9 mouse cellular contexts compared by ENCODE assay signal in the genomic region with DNA sequence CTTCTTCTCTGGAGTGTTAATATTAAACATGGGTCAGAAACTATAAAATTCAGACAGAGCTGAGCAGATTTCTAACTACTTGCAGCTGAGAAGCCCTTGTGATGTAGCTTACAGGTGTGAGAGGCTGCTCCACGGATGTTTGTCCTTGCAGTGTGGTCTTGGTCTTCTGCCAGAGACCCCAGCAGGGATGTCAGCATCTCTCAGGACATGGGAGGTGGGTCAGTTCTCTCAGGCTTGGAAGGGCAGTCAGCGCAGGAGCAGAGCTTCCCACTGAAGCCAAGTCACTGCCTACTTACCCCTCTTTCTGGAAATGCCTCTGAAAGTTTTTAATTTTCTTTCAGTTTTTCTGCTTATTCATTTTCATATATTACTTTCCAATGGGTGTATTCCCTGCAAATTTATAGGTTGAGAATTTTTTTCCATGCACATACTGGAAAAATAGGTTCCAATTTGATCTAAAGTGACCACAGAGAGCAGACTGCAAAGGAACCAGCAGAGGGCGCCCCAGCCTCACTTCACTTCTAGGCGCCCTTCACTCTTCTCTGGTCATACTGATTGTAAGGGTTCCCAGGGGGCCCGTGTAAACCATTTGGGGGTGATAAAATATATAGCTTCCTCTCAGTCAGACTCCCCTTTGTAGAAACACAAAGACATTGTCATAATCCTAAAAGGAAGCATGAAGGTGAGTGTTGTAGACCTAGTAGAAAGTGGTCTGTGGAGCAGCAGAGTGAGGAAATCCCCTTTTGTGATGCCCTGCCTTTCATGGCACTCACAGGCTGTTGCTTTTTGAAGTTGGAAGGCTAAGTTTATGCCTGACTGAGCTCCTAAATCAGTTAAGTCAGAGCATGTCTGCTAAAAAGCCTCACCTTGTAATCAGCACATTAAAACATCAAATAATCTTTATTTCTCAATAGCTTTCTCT. TPM values are rescaled to one million over a fixed set of nuclear protein-coding genes. Genes with fewer than 3 reads are reported as not detected.
DNase-seq lines count a peak whose midpoint lies in the region; ATAC-seq and TF ChIP-seq lines count a peak whose summit lies in the region.
"Had no signal": no experiment of that assay in that cellular context is flagged by ENCODE, and none has a peak within 500 bp of the region (broad histone marks: within the 10 kb centered on the region; RNA-seq: fewer than 3 reads in every experiment).

No protein-coding gene starts in this region.

- H3K4me2 ChIP-seq in midbrain, embryonic 13.5 days (replicated peaks) = no peak overlapping the region

- H3K27ac ChIP-seq in midbrain, embryonic 10.5 days (replicated peaks) = no peak overlapping the region
- H3K27ac ChIP-seq in midbrain, embryonic 13.5 days = no peak overlapping the region
- H3K27ac ChIP-seq in cortical plate, adult 2 months (ENCODE audit: insufficient read depth, low read length) = no peak overlapping the region

- H3K9ac ChIP-seq in midbrain, embryonic 13.5 days (replicated peaks) = no peak overlapping the region

- no peaks in the 10 kb centered on the region for H3K27me3 ChIP-seq in midbrain, embryonic 10.5 days (ENCODE audit: low read depth, poor library complexity, severe bottlenecking)
- H3K27me3 ChIP-seq in midbrain, embryonic 13.5 days = no peaks in the 10 kb centered on the region

- TF ChIP-seq CTCF in cortical plate, adult 2 months (IDR thresholded peaks at IDR 0.05; ENCODE audit: extremely low read depth, insufficient read depth, low read length) = peak; percentile 61

- peaks cover 79% of the 10 kb centered on the region for H3K36me3 ChIP-seq in midbrain, embryonic 10.5 days
- H3K36me3 ChIP-seq in midbrain, embryonic 13.5 days = peaks cover 66% of the 10 kb centered on the region

- H3K9me3 ChIP-seq in midbrain, embryonic 10.5 days (replicated peaks) = no peaks in the 10 kb centered on the region
- H3K9me3 ChIP-seq in midbrain, embryonic 13.5 days = no peaks in the 10 kb centered on the region

- intact Hi-C loops in heart, postnatal 14 days (cut with DNase I) = loop anchor here (2.0 to 10.0 kb wide), 4 partner anchors 160 to 477 kb away; a partner anchor contains a TSS
- intact Hi-C loops in left cerebral cortex, postnatal 10 days (cut with DNase I) = loop anchor here (5.0 to 10.0 kb wide), 2 partner anchors 310 to 507 kb away; a partner anchor contains a TSS

- DNase-seq in midbrain, embryonic 10.5 days (ENCODE audit: low spot score) = peak; percentile 49
- peak; percentile 71 for DNase-seq in adipocyte (ENCODE audit: low spot score)
- peak; percentile 66 to 79 for DNase-seq in heart, postnatal 14 days
- peak; percentile 37 to 73 for DNase-seq in left cerebral cortex, postnatal 10 days (ENCODE audit: extremely low spot score in 1 of 2, low spot score in 2 of 2)
- DNase-seq in natural killer cell, adult 2 months (ENCODE audit: low spot score in 2 of 2) = peak; percentile 23 to 58
- peak; percentile 15 for DNase-seq in telencephalon, adult 2 months (ENCODE audit: low read depth, low spot score)

- H3K4me1 ChIP-seq in midbrain, embryonic 10.5 days = no peaks in the 10 kb centered on the region
- no peaks in the 10 kb centered on the region for H3K4me1 ChIP-seq in midbrain, embryonic 13.5 days (replicated peaks)
- no peaks in the 10 kb centered on the region for H3K4me1 ChIP-seq in cortical plate, adult 2 months (ENCODE audit: control insufficient read depth, insufficient read depth, low read length)

- H3K4me3 ChIP-seq in midbrain, embryonic 10.5 days = no peak overlapping the region
- H3K4me3 ChIP-seq in midbrain, embryonic 13.5 days (replicated peaks) = no peak overlapping the region
- no peak overlapping the region for H3K4me3 ChIP-seq in cortical plate, adult 2 months (ENCODE audit: insufficient read depth, low read length)

- ATAC-seq in midbrain, embryonic 13.5 days = no peak

- WGBS in midbrain, embryonic 10.5 days = 50% methylated on average over 5 of the region's 5 CpGs
- 39% methylated on average over 5 of the region's 5 CpGs for WGBS in midbrain, embryonic 13.5 days

- no peak for TF ChIP-seq POLR2A in cortical plate, adult 2 months (IDR thresholded peaks at IDR 0.05; ENCODE audit: extremely low read depth, insufficient read depth, low read length)

RNA-seq across cellular contexts. Expression of a gene that starts 22.6 kb away (rescaled TPM):
- polyA plus RNA-seq in midbrain, embryonic 10.5 days (2016; fragmentation: Nextera tagmentation; extraction: Ambion mirVana) = not detected in 2 replicates
- not detected in 2 replicates for polyA plus RNA-seq in midbrain, embryonic 13.5 days (2015; fragmentation: Nextera tagmentation; extraction: Ambion mirVana)
- polyA plus RNA-seq in cortical plate, adult 2 months (2012; rRNA removed) = 1.3 and 2.2 TPM in 2 replicates
- not detected for total RNA-seq in heart, postnatal 14 days (2021)
- not detected for total RNA-seq in left cerebral cortex, postnatal 10 days (2021)
- total RNA-seq: gastrocnemius, adult 8-10 months had no signal

RNA-seq across cellular contexts. Expression of a gene that starts 52.9 kb away (rescaled TPM):
- 0.16 and 0.73 TPM in 2 replicates for polyA plus RNA-seq in midbrain, embryonic 10.5 days (2016; fragmentation: Nextera tagmentation; extraction: Ambion mirVana)
- 2.2 and 4.1 TPM in 2 replicates for polyA plus RNA-seq in midbrain, embryonic 13.5 days (2015; fragmentation: Nextera tagmentation; extraction: Ambion mirVana)
- 1.8 and 3.3 TPM in 2 replicates for polyA plus RNA-seq in cortical plate, adult 2 months (2012; rRNA removed)
- not detected for total RNA-seq in heart, postnatal 14 days (2021)
- 1 to 10 TPM; 1.2 to 1.9 TPM for total RNA-seq in left cerebral cortex, postnatal 10 days (2021)

Comparison
In these comparisons a context has a peak if more than half of its experiments do, and no peak if none do; other contexts are left out.
1. DNase-seq: peak in every context shown above with its lines; median percentile 72 in heart, postnatal 14 days; 71 in adipocyte; 55 in left cerebral cortex, postnatal 10 days; 49 in midbrain, embryonic 10.5 days; 40 in natural killer cell, adult 2 months; 15 in telencephalon, adult 2 months.